Mouse (Mus musculus) brain, embryonic 14.5 days (tissue): Measurements from ENCODE around the gene Tenm4.

ENCODE experiments used
- CTCF ChIP-seq: fragments of 200-500 bp; IDR thresholded peaks from 2 replicates; pipeline ENCODE4 v1.5.1; 2012; ENCODE audit warnings: inconsistent platforms, mild to moderate bottlenecking, moderate library complexity, borderline replicate concordance; ENCODE audit not compliant: insufficient read depth, insufficient read length; ENCODE audit errors: extremely low read depth
- POLR2A ChIP-seq: fragments of 200-500 bp; IDR thresholded peaks from 2 replicates; pipeline ENCODE4 v1.6.1; 2012; ENCODE audit warnings: mild to moderate bottlenecking, inconsistent platforms, borderline replicate concordance; ENCODE audit not compliant: poor library complexity, insufficient read depth, insufficient read length, severe bottlenecking; ENCODE audit errors: extremely low read depth

- TF ChIP-seq CTCF: no peak
- no peak for TF ChIP-seq POLR2A
Measured at GRCm38 (mm10) chr7:96670095-96670494, 499.0 kb downstream of the Tenm4 start.
